Mouse (Mus musculus) liver, embryonic 11.5 days (tissue): ENCODE measurements at regions not wholly inside any gene's neighbourhood (a gene's known extent, or its start where the extent isn't known, plus 50 kb on each side); places are given as distances from the start of the nearest gene placed in this dataset.
A peak's percentile ranks its signal among the peaks of the same experiment; 100 is the strongest.

Experiments used
- ATAC-seq: fragments of 200-750 bp; cut with Nextera tagmentation; replicated peaks from 2 replicates; pipeline ENCODE4 v1.8.0; 2017; ENCODE audit warnings: moderate number of reproducible peaks, mild to moderate bottlenecking, moderate TSS enrichment, moderate library complexity; ENCODE audit not compliant: low FRiP score
- DNase-seq: peaks from one replicate; pipeline ENCODE4 v3.0.0-alpha.2; 2017; ENCODE audit warnings: low spot score
- H3K27ac ChIP-seq: fragments of 300-500 bp; sonication (generic); 2 replicates; pipeline ENCODE4 v1.5.1; 2014; ENCODE audit warnings: mild to moderate bottlenecking, low read depth, low read length, control low read depth
- H3K27me3 ChIP-seq: fragments of 300-500 bp; sonication (generic); replicated peaks from 2 replicates; pipeline ENCODE4 v1.6.1; 2014; ENCODE audit warnings: low read length, mixed read lengths; ENCODE audit not compliant: control insufficient read depth, insufficient read depth
- H3K36me3 ChIP-seq: fragments of 300-500 bp; sonication (generic); 2 replicates; pipeline ENCODE4 v1.6.1; 2014; ENCODE audit warnings: mild to moderate bottlenecking, low read length, moderate library complexity, mixed read lengths; ENCODE audit not compliant: control insufficient read depth, insufficient read depth
- H3K4me1 ChIP-seq: fragments of 300-500 bp; sonication (generic); replicated peaks from 2 replicates; pipeline ENCODE4 v1.6.1; 2014; ENCODE audit warnings: low read length, mixed read lengths; ENCODE audit not compliant: control insufficient read depth, insufficient read depth
- H3K4me2 ChIP-seq: fragments of 300-500 bp; sonication (generic); 2 replicates; pipeline ENCODE4 v1.6.1; 2014; ENCODE audit warnings: mild to moderate bottlenecking, control low read depth, moderate library complexity
- H3K4me3 ChIP-seq: fragments of 300-500 bp; sonication (generic); 2 replicates; pipeline ENCODE4 v1.5.1; 2014; ENCODE audit warnings: low read depth, low read length, control low read depth
- H3K9ac ChIP-seq: fragments of 300-500 bp; sonication (generic); 2 replicates; pipeline ENCODE4 v1.6.1; 2014; ENCODE audit warnings: low read depth, low read length, control low read depth
- H3K9me3 ChIP-seq: fragments of 300-500 bp; sonication (generic); 2 replicates; pipeline ENCODE4 v1.6.1; 2016; ENCODE audit warnings: low read length, inconsistent platforms, mixed read lengths; ENCODE audit not compliant: control insufficient read depth
- WGBS: fragments of 180-500 bp; shearing (Covaris S2); extraction: QIAGEN DNeasy Blood & Tissue Kit; methylation state at CpG from one replicate; pipeline ENCODE4 v1.1.7; 2014; 5-methylcytosine and 5-hydroxymethylcytosine counted together

DNA sequence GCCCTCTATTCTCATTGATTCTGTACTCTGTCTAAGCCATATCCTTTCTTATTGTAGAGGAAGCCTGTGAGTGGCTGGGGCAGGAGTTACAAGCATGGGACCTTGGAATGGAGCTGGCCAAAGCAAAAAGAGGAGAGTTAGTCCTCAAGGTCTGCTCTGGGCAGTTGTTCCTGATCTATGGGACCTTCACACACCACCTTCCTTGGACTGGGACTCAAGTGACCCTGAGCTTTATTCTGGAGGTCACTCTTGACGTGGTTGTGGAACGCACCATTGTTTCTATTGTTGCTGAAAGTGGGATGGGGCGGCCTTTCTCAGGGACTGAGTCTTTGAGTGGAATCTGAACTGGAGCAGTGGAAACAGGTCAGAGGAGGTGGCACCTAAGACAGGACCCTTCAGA is 291.0 kb downstream of the Gm49356 start:
- H3K4me2 ChIP-seq, result no peak overlapping the region
- no peak for ATAC-seq
- H3K9me3 ChIP-seq, result no peaks in the 10 kb centered on the region
- DNase-seq, result no peak
- WGBS, result 91% methylated on average over 3 of the region's 3 CpGs
- H3K27ac ChIP-seq, result no peak overlapping the region
- no peaks in the 10 kb centered on the region for H3K27me3 ChIP-seq
- no peaks in the 10 kb centered on the region for H3K4me1 ChIP-seq
- H3K9ac ChIP-seq, result no peak overlapping the region
- no peaks in the 10 kb centered on the region for H3K36me3 ChIP-seq
- no peak overlapping the region for H3K4me3 ChIP-seq

GRCm38 (mm10) chr15:59184461-59184860 is 295.4 kb downstream of the Gm49356 start:
- Histone ChIP-seq H3K9me3 (no peaks in the 10 kb centered on the region), H3K27me3 (no peaks in the 10 kb centered on the region), H3K36me3 (no peaks in the 10 kb centered on the region), H3K4me2 (no peak overlapping the region), H3K4me1 (no peaks in the 10 kb centered on the region), H3K4me3 (no peak overlapping the region), H3K9ac (no peak overlapping the region), H3K27ac (no peak overlapping the region)
- WGBS, result 80% methylated on average over 9 of the region's 9 CpGs
- no peak for DNase-seq
- no peak for ATAC-seq

DNA sequence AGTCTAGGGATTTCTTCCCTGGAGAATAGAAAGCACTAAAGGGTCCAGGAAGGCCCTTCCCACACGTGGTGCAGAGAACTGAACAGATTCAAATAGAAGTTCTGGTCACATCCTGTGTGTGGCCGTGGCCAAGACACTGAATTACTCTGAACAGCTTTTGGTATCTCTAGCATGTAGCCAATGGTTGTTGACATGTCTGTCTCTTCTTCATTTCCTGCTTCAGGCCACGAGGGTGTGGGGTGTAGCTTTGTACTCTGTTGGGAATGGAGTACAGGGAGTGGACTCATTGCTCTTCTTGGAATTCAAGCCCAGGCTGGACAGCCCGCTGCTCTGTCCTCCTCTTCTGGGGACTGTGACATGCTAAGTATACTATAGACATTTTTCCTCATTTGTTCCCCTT is 298.5 kb downstream of the Gm49356 start:
- Histone ChIP-seq H3K27ac (no peak overlapping the region), H3K4me1 (no peaks in the 10 kb centered on the region), H3K27me3 (no peaks in the 10 kb centered on the region), H3K4me2 (no peak overlapping the region), H3K9me3 (no peaks in the 10 kb centered on the region), H3K4me3 (no peak overlapping the region), H3K9ac (no peak overlapping the region), H3K36me3 (no peaks in the 10 kb centered on the region)
- 58% methylated on average over 4 of the region's 4 CpGs for WGBS
- ATAC-seq (no peak), DNase-seq (no peak)

DNA sequence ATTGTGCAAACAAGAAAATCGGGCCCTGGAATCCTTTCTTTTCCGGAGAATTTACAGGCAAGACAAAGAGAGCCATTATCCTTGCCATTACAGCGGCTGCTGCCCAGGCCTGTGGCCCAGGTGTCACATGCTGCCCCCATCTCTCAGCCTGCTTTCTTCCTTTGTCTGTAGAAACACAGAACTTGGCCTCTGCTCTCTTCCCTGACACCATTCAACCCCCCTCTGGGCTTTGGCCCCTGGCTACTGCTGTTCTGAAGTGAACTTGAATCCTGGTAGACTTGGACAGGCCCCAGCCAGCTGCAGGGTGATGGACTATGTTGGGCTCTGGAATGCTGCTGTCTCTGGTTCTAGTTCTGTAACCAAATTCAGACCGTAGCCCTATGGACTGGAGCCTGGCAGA is 299.3 kb downstream of the Gm49356 start:
- no peak overlapping the region for H3K4me3 ChIP-seq
- no peaks in the 10 kb centered on the region for H3K9me3 ChIP-seq
- no peak overlapping the region for H3K27ac ChIP-seq
- ATAC-seq (no peak), DNase-seq (no peak)
- WGBS, result 74% methylated on average over 4 of the region's 4 CpGs
- no peak overlapping the region for H3K9ac ChIP-seq
- H3K4me2 ChIP-seq, result no peak overlapping the region
- no peaks in the 10 kb centered on the region for H3K4me1 ChIP-seq
- no peaks in the 10 kb centered on the region for H3K27me3 ChIP-seq
- H3K36me3 ChIP-seq, result no peaks in the 10 kb centered on the region

DNA sequence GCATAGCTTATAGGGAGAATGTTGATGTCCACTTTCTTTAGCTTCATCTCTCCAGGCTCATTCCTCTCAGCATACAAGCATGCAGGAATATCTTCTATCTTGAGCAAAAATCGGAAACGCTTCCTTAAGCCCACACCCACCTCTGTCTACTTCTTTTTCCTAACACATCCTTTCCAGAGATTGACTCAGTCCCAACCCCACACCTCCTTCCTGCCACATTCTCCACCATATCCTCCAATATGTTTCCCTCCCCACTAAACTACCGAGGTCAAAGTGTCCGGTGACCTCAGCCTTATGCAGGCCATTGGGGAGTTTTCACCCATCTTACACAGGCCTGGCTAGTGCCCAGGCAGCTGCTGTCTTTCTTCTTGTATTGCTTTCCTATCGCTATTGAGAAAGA is 301.4 kb downstream of the Gm49356 start:
- Histone ChIP-seq H3K27ac (no peak overlapping the region), H3K4me2 (no peak overlapping the region), H3K36me3 (no peaks in the 10 kb centered on the region), H3K4me3 (no peak overlapping the region), H3K9me3 (no peaks in the 10 kb centered on the region), H3K4me1 (peaks cover 6% of the 10 kb centered on the region; the same call in 1 of the 2 replicates), H3K9ac (no peak overlapping the region), H3K27me3 (no peaks in the 10 kb centered on the region)
- WGBS, result 71% methylated on average over 5 of the region's 5 CpGs
- DNase-seq, result no peak
- ATAC-seq, result no peak

- no peaks in the 10 kb centered on the region for H3K36me3 ChIP-seq
- H3K27me3 ChIP-seq, result no peaks in the 10 kb centered on the region
- H3K4me3 ChIP-seq, result no peak overlapping the region
- ATAC-seq (no peak), DNase-seq (no peak)
- 71% methylated on average over 10 of the region's 10 CpGs for WGBS
- no peak overlapping the region for H3K9ac ChIP-seq
- H3K27ac ChIP-seq, result no peak overlapping the region
- peaks cover 24% of the 10 kb centered on the region for H3K4me1 ChIP-seq
- H3K4me2 ChIP-seq, result no peak overlapping the region
- no peaks in the 10 kb centered on the region for H3K9me3 ChIP-seq
Measured at GRCm38 (mm10) chr15:59194421-59194820, 305.3 kb downstream of the Gm49356 start.

DNA sequence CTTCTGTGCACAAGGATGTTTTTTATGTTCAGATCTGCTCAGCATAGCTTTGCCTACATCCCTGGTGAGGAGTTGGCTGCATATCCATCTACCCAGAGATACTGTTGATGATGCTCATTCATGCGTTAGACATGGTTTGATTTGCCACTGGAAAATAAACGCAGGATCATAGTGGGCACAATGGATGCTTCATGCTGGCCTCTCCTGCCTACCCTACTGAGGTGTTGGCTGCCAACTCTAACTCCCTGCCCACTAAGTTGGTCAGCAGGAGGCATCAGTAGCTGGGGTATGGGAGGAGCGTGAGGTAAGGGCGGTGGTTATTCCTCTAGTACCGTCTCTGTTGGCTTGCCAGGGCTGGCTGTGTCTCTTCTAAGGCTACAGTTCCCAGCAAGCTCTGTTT is 307.3 kb downstream of the Gm49356 start:
- Histone ChIP-seq H3K36me3 (no peaks in the 10 kb centered on the region), H3K4me2 (no peak overlapping the region), H3K4me1 (peaks cover 24% of the 10 kb centered on the region), H3K27me3 (no peaks in the 10 kb centered on the region), H3K27ac (no peak overlapping the region), H3K4me3 (no peak overlapping the region), H3K9ac (no peak overlapping the region), H3K9me3 (no peaks in the 10 kb centered on the region)
- ATAC-seq, result no peak
- 86% methylated on average over 5 of the region's 5 CpGs for WGBS
- no peak for DNase-seq

GRCm38 (mm10) chr15:59197455-59198391 is 308.6 kb downstream of the Gm49356 start:
- Histone ChIP-seq H3K4me2 (peak overlapping the region; percentile 44), H3K9me3 (no peaks in the 10 kb centered on the region), H3K27me3 (no peaks in the 10 kb centered on the region), H3K9ac (no peak overlapping the region), H3K4me3 (no peak overlapping the region), H3K27ac (peak overlapping the region; percentile 62), H3K4me1 (peaks cover 24% of the 10 kb centered on the region), H3K36me3 (no peaks in the 10 kb centered on the region)
- DNase-seq (no peak), ATAC-seq (peak; percentile 68)
- WGBS, result 21% methylated on average over 7 of the region's 7 CpGs

- H3K4me1 ChIP-seq, result peaks cover 19% of the 10 kb centered on the region
Measured at GRCm38 (mm10) chr15:59201386-59201785, 312.3 kb downstream of the Gm49356 start.

More at GRCm38 (mm10) chr15:59201386-59201785, 312.3 kb downstream of the Gm49356 start:
- Histone ChIP-seq H3K9me3 (no peaks in the 10 kb centered on the region), H3K36me3 (no peaks in the 10 kb centered on the region), H3K4me3 (no peak overlapping the region), H3K27me3 (no peaks in the 10 kb centered on the region; the same call in 1 of the 2 replicates), H3K4me2 (no peak overlapping the region), H3K9ac (no peak overlapping the region), H3K27ac (no peak overlapping the region)
- DNase-seq (no peak), ATAC-seq (no peak)
- 77% methylated on average over 7 of the region's 7 CpGs for WGBS
